Mouse (Mus musculus): ENCODE measurements around the gene Pik3r1. TPM values are rescaled to one million over a fixed set of nuclear protein-coding genes. Genes with fewer than 3 reads are reported as not detected.
A peak's percentile ranks its signal among the peaks of the same experiment; 100 is the strongest.

Pik3r1 gene
- total RNA-seq, 1 experiment: 7.3 TPM

- no peak for DNase-seq (ENCODE audit: low read depth, low spot score)
- Histone ChIP-seq H3K4me1 (ENCODE audit: control insufficient read depth in 2 of 2, insufficient read depth in 2 of 2, low read length in 2 of 2, poor library complexity in 1 of 2) (peaks cover 6 to 37% of the 10 kb centered on the region in 2 experiments; a peak in 3 of 4 replicates), H3K9ac (ENCODE audit: insufficient read depth, low read depth, low read length, poor library complexity, severe bottlenecking) (no peak overlapping the region), H3K9me3 (ENCODE audit: control insufficient read depth, insufficient read depth, low read depth, low read length) (no peaks in the 10 kb centered on the region), H3K27ac (ENCODE audit: insufficient read depth, low read depth, low read length, poor library complexity, severe bottlenecking) (no peak overlapping the region), H3K4me3 (ENCODE audit: insufficient read depth in 1 of 2, low read depth in 1 of 2, low read length in 2 of 2, poor library complexity in 1 of 2, severe bottlenecking in 1 of 2) (no peak overlapping the region), H3K36me3 (ENCODE audit: control insufficient read depth, insufficient read depth, low read length, poor library complexity, severe bottlenecking) (peaks cover 4% of the 10 kb centered on the region; the same call in 1 of the 2 replicates)
- in situ Hi-C loops (cut with MboI; ENCODE audit: low sequenced_read_pairs in 2 of 2, unreplicated experiment in 2 of 2): no loop called here
- TF ChIP-seq CHD2 (IDR thresholded peaks at IDR 0.05; ENCODE audit: low read depth, low read length): no peak
- TF ChIP-seq ZC3H11A (IDR thresholded peaks at IDR 0.05; ENCODE audit: borderline replicate concordance, low read depth, low read length): no peak
- no peak for TF ChIP-seq MAFK (IDR thresholded peaks at IDR 0.05; ENCODE audit: insufficient read depth, low read depth, low read length)
- no peak for TF ChIP-seq ZNF384 (IDR thresholded peaks at IDR 0.05; ENCODE audit: low read depth, low read length)
- TF ChIP-seq HCFC1 (IDR thresholded peaks at IDR 0.05; ENCODE audit: borderline replicate concordance, insufficient read depth, low read length): no peak
Measured at GRCm38 (mm10) chr13:101757801-101758422, 10.1 kb downstream of the Pik3r1 start.

- in situ Hi-C loops (cut with MboI; ENCODE audit: low sequenced_read_pairs in 2 of 2, unreplicated experiment in 2 of 2): no loop called here
- no peak overlapping the region for H3K27ac ChIP-seq (ENCODE audit: insufficient read depth, low read depth, low read length, poor library complexity, severe bottlenecking)
- TF ChIP-seq CHD2 (IDR thresholded peaks at IDR 0.05; ENCODE audit: low read depth, low read length) (no peak), HCFC1 (IDR thresholded peaks at IDR 0.05; ENCODE audit: borderline replicate concordance, insufficient read depth, low read length) (no peak), MAFK (IDR thresholded peaks at IDR 0.05; ENCODE audit: insufficient read depth, low read depth, low read length) (no peak), ZNF384 (IDR thresholded peaks at IDR 0.05; ENCODE audit: low read depth, low read length) (no peak), ZC3H11A (IDR thresholded peaks at IDR 0.05; ENCODE audit: borderline replicate concordance, low read depth, low read length) (no peak)
- H3K9ac ChIP-seq (ENCODE audit: insufficient read depth, low read depth, low read length, poor library complexity, severe bottlenecking): no peak overlapping the region
- H3K9me3 ChIP-seq (ENCODE audit: control insufficient read depth, insufficient read depth, low read depth, low read length): no peaks in the 10 kb centered on the region
- H3K36me3 ChIP-seq (ENCODE audit: control insufficient read depth, insufficient read depth, low read length, poor library complexity, severe bottlenecking): peaks cover 4% of the 10 kb centered on the region; the same call in 1 of the 2 replicates
- no peak for DNase-seq (ENCODE audit: low read depth, low spot score)
- no peak overlapping the region for H3K4me3 ChIP-seq (ENCODE audit: insufficient read depth in 1 of 2, low read depth in 1 of 2, low read length in 2 of 2, poor library complexity in 1 of 2, severe bottlenecking in 1 of 2)
- H3K4me1 ChIP-seq (ENCODE audit: control insufficient read depth in 2 of 2, insufficient read depth in 2 of 2, low read length in 2 of 2, poor library complexity in 1 of 2): peaks cover 6 to 36% of the 10 kb centered on the region in 2 experiments; a peak in 3 of 4 replicates
Measured at GRCm38 (mm10) chr13:101755228-101755627, 12.8 kb downstream of the Pik3r1 start.

DNA sequence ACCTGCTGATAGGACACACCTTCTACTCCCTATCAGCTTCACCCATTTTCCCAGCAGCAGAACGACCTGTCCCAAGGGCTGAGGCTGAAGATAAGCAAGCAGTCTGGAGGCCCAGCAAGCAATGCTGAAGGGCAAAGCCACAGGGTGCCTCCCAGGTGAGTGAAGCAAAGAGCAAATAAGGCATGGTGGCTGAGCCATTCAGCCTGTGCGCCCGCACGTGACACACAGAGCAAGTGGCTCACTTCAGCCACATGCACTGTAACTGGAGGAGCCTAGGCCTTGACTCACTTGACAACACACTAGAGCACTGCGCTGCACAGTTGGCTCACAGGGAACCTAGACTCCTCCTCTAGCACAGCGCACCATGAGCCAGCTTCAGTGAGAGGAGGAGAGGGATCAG is 14.4 kb downstream of the Pik3r1 start:
- no peak overlapping the region for H3K4me3 ChIP-seq (ENCODE audit: insufficient read depth in 1 of 2, low read depth in 1 of 2, low read length in 2 of 2, poor library complexity in 1 of 2, severe bottlenecking in 1 of 2)
- H3K9ac ChIP-seq (ENCODE audit: insufficient read depth, low read depth, low read length, poor library complexity, severe bottlenecking): no peak overlapping the region
- peaks cover 0 to 29% of the 10 kb centered on the region in 2 experiments; a peak in 3 of 4 replicates for H3K4me1 ChIP-seq (ENCODE audit: control insufficient read depth in 2 of 2, insufficient read depth in 2 of 2, low read length in 2 of 2, poor library complexity in 1 of 2)
- in situ Hi-C loops (cut with MboI; ENCODE audit: low sequenced_read_pairs in 2 of 2, unreplicated experiment in 2 of 2): no loop called here
- H3K9me3 ChIP-seq (ENCODE audit: control insufficient read depth, insufficient read depth, low read depth, low read length): no peaks in the 10 kb centered on the region
- H3K36me3 ChIP-seq (ENCODE audit: control insufficient read depth, insufficient read depth, low read length, poor library complexity, severe bottlenecking): peaks cover 4% of the 10 kb centered on the region; the same call in 1 of the 2 replicates
- TF ChIP-seq ZNF384 (IDR thresholded peaks at IDR 0.05; ENCODE audit: low read depth, low read length): no peak
- TF ChIP-seq ZC3H11A (IDR thresholded peaks at IDR 0.05; ENCODE audit: borderline replicate concordance, low read depth, low read length): no peak
- no peak for TF ChIP-seq HCFC1 (IDR thresholded peaks at IDR 0.05; ENCODE audit: borderline replicate concordance, insufficient read depth, low read length)
- TF ChIP-seq MAFK (IDR thresholded peaks at IDR 0.05; ENCODE audit: insufficient read depth, low read depth, low read length): no peak
- no peak for TF ChIP-seq CHD2 (IDR thresholded peaks at IDR 0.05; ENCODE audit: low read depth, low read length)
- H3K27ac ChIP-seq (ENCODE audit: insufficient read depth, low read depth, low read length, poor library complexity, severe bottlenecking): no peak overlapping the region; the same call in 1 of the 2 replicates
- no peak for DNase-seq (ENCODE audit: low read depth, low spot score)

DNA sequence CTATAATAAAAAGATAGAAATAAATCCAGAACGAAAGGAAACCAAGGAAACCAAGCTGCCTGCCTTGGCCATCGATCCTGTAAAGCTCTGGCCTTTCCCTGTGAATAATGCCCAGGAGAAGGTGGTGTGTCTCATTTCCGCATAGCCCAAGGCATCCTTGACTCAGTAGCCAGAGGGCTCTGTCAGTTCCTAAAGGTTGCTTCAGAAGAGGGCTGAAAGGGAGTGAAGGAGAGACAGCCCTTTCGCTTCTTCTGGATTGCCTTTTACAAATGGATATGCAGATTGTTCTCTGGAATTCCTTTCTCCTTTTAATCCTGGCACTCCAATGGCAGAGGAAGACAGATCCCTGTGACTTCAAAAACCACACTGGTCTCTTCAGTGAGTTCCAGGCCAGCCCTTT is 16.2 kb downstream of the Pik3r1 start:
- in situ Hi-C loops (cut with MboI; ENCODE audit: low sequenced_read_pairs in 2 of 2, unreplicated experiment in 2 of 2): no loop called here
- Histone ChIP-seq H3K27ac (ENCODE audit: insufficient read depth, low read depth, low read length, poor library complexity, severe bottlenecking) (no peak overlapping the region), H3K4me1 (ENCODE audit: control insufficient read depth in 2 of 2, insufficient read depth in 2 of 2, low read length in 2 of 2, poor library complexity in 1 of 2) (peaks cover 0 to 17% of the 10 kb centered on the region in 2 experiments; a peak in 3 of 4 replicates), H3K9me3 (ENCODE audit: control insufficient read depth, insufficient read depth, low read depth, low read length) (no peaks in the 10 kb centered on the region), H3K36me3 (ENCODE audit: control insufficient read depth, insufficient read depth, low read length, poor library complexity, severe bottlenecking) (no peaks in the 10 kb centered on the region), H3K4me3 (ENCODE audit: insufficient read depth in 1 of 2, low read depth in 1 of 2, low read length in 2 of 2, poor library complexity in 1 of 2, severe bottlenecking in 1 of 2) (no peak overlapping the region), H3K9ac (ENCODE audit: insufficient read depth, low read depth, low read length, poor library complexity, severe bottlenecking) (no peak overlapping the region)
- DNase-seq (ENCODE audit: low read depth, low spot score): peak; percentile 38
- TF ChIP-seq ZC3H11A (IDR thresholded peaks at IDR 0.05; ENCODE audit: borderline replicate concordance, low read depth, low read length): no peak
- TF ChIP-seq MAFK (IDR thresholded peaks at IDR 0.05; ENCODE audit: insufficient read depth, low read depth, low read length): no peak
- TF ChIP-seq CHD2 (IDR thresholded peaks at IDR 0.05; ENCODE audit: low read depth, low read length): no peak
- no peak for TF ChIP-seq HCFC1 (IDR thresholded peaks at IDR 0.05; ENCODE audit: borderline replicate concordance, insufficient read depth, low read length)

Measured in ES-E14 (cell line).